Mouse (Mus musculus): ENCODE measurements around the gene Rtp1.

DNA sequence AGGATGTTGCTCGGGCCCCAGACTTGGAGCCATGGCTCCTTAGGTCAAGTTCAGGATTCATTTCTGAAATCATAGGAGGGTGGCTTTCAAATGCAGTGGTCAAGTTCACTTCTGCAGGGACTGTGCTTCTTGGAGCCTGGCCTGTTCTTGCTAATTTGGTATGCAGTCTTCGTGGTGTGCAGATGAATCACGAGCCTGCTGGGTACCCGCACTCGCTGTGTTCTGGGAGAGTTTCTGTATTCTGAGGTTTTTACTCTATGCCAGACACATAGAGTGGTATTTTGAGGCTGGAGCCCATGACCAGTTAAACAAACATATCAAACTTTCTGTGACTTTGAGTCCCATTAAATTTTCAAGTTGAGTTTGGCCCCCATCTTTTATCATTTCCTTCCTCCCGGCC, 25.4 kb downstream of the Rtp1 start:
- TF ChIP-seq CTCF (IDR thresholded peaks at IDR 0.05; ENCODE audit: low read depth, low read length): no peak
- TF ChIP-seq POLR2AphosphoS5 (IDR thresholded peaks at IDR 0.05; ENCODE audit: insufficient replicate concordance, low read depth, low read length): no peak
- no peak for TF ChIP-seq GATA1 (IDR thresholded peaks at IDR 0.05; ENCODE audit: borderline replicate concordance, low read length)
